Mouse (Mus musculus) cerebellum, adult 2 months (tissue): ENCODE measurements around the gene Tm9sf2.

Source experiments
- CTCF ChIP-seq: fragments of 200-500 bp; IDR thresholded peaks from 2 replicates; pipeline ENCODE4 v1.5.1; 2011; ENCODE audit warnings: low read depth, mild to moderate bottlenecking, control low read depth, low read length, moderate library complexity, borderline replicate concordance; ENCODE audit not compliant: insufficient read depth
- POLR2A ChIP-seq: fragments of 200-500 bp; IDR thresholded peaks from 2 replicates; pipeline ENCODE4 v1.6.1; 2011; ENCODE audit warnings: low read length, control low read depth, borderline replicate concordance; ENCODE audit not compliant: insufficient read depth

GRCm38 (mm10) chr14:122081308-122081707 is 25.5 kb upstream of the Tm9sf2 start:
- no peak for TF ChIP-seq CTCF
- TF ChIP-seq POLR2A, result no peak
